Mouse (Mus musculus) limb, embryonic 12.5 days (tissue): ENCODE measurements around the gene Stk38. TPM values are rescaled to one million over a fixed set of nuclear protein-coding genes. Genes with fewer than 3 reads are reported as not detected.
A peak's percentile ranks its signal among the peaks of the same experiment; 100 is the strongest.

Experiments
- ATAC-seq: fragments of 200-750 bp; cut with Nextera tagmentation; 2 replicates; pipeline ENCODE4 v1.8.0; 2017; ENCODE audit warnings: low read depth, moderate TSS enrichment; ENCODE audit not compliant: insufficient number of reproducible peaks, insufficient read depth, low FRiP score, low TSS enrichment
- H3K27ac ChIP-seq: fragments of 300-500 bp; sonication (generic); 2 replicates; pipeline ENCODE4 v1.5.1; 2016; ENCODE audit warnings: mild to moderate bottlenecking, moderate library complexity
- H3K27me3 ChIP-seq: fragments of 300-500 bp; sonication (generic); 2 replicates; pipeline ENCODE4 v1.6.1; 2016; ENCODE audit warnings: mild to moderate bottlenecking, moderate library complexity
- H3K36me3 ChIP-seq: fragments of 300-500 bp; sonication (generic); 2 replicates; pipeline ENCODE4 v1.6.1; 2016; ENCODE audit warnings: mild to moderate bottlenecking, moderate library complexity
- H3K4me1 ChIP-seq: fragments of 300-500 bp; sonication (generic); replicated peaks from 2 replicates; pipeline ENCODE4 v1.6.1; 2016
- H3K4me2 ChIP-seq: fragments of 300-500 bp; sonication (generic); 2 replicates; pipeline ENCODE4 v1.6.1; 2016; ENCODE audit warnings: mild to moderate bottlenecking, moderate library complexity
- H3K4me3 ChIP-seq: fragments of 300-500 bp; sonication (generic); replicated peaks from 2 replicates; pipeline ENCODE4 v1.5.1; 2016; ENCODE audit warnings: mild to moderate bottlenecking
- H3K9ac ChIP-seq: fragments of 300-500 bp; sonication (generic); replicated peaks from 2 replicates; pipeline ENCODE4 v1.6.1; 2016; ENCODE audit warnings: mild to moderate bottlenecking, moderate library complexity
- H3K9me3 ChIP-seq: fragments of 300-500 bp; sonication (generic); 2 replicates; pipeline ENCODE4 v1.6.1; 2016; ENCODE audit warnings: mild to moderate bottlenecking, moderate library complexity
- WGBS: fragments of 180-500 bp; shearing (Covaris S2); methylation state at CpG from one replicate; pipeline ENCODE4 v1.1.7; 2016; 5-methylcytosine and 5-hydroxymethylcytosine counted together
- polyA plus RNA-seq: library from polyadenylated mRNA; unstranded; fragments of >200 nt; fragmentation: Nextera tagmentation; extraction: Ambion mirVana; gene quantifications from 2 replicates; pipeline ENCODE4 v1.2.1, GENCODE M21; 2016

Gene Stk38
- polyA plus RNA-seq, 1 experiment from 2014 or later = 149 TPM

- H3K4me2 ChIP-seq = no peak overlapping the region
- 63% methylated on average over 22 of the region's 22 CpGs for WGBS
- ATAC-seq = no peak
- no peak overlapping the region for H3K4me3 ChIP-seq
- no peaks in the 10 kb centered on the region for H3K9me3 ChIP-seq
- H3K9ac ChIP-seq = no peak overlapping the region
- peaks cover 18% of the 10 kb centered on the region for H3K4me1 ChIP-seq
- H3K36me3 ChIP-seq = no peaks in the 10 kb centered on the region
- H3K27me3 ChIP-seq = peaks cover 3% of the 10 kb centered on the region; the same call in 1 of the 2 replicates
- no peak overlapping the region for H3K27ac ChIP-seq
Observed at GRCm38 (mm10) chr17:29024047-29024892, 16.5 kb upstream of the Stk38 start.

DNA sequence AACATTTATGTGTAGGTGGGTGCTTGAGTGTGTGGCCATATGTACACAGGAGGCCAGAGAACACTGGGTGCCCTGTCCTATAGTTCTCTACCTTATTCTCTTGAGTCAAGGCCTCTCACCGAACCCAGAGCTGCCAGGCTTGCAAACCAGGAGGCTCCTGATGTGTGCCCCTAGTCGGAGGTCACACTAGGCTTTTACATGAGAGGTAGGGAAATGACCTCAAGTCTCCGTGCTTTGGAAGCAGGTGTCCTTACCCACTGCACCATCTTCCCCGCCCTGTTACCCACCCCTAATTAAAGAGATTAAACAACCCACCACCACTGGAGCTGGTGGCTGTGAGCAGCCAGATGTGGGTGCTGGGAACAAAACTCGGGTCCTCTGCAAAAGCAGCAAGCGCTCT is 15.6 kb upstream of the Stk38 start:
- Histone ChIP-seq H3K4me3 (no peak overlapping the region), H3K9me3 (no peaks in the 10 kb centered on the region), H3K4me2 (no peak overlapping the region), H3K27ac (no peak overlapping the region), H3K27me3 (peaks cover 3% of the 10 kb centered on the region; the same call in 1 of the 2 replicates), H3K36me3 (no peaks in the 10 kb centered on the region), H3K9ac (no peak overlapping the region), H3K4me1 (peaks cover 20% of the 10 kb centered on the region)
- 91% methylated on average over 6 of the region's 6 CpGs for WGBS
- ATAC-seq = no peak

DNA sequence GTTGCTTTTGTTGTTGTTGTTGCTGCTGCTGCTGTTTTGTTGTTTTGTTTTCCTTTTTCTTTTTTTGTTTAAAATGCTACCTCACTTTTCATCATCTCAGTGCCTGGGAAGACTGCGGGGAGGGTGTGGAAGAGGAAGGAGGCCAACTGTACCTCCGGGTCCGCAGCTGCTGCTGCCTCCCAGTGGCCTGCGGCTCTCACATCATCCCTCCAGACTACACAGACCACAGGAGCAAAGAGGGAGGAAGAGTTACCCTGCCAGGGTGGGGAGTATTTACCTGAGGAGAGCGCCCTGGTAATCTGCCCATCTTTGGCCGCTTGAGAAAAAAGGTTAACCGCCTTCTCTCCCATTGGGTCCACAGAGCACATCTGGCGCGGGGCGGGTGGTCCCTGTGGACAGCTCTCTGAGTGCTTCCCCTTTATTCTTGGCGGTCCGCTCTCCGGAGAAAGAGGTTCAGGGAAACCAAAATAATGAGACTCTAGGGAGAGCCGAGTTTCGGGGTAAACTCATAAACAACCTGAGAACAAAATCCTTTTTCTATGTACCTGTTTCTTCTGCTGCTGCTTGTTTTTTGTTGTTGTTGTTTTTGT is 14.5 kb upstream of the Stk38 start:
- Histone ChIP-seq H3K36me3 (no peaks in the 10 kb centered on the region), H3K9me3 (no peaks in the 10 kb centered on the region), H3K4me2 (peak overlapping the region; percentile 36), H3K9ac (no peak overlapping the region), H3K4me3 (no peak overlapping the region), H3K4me1 (peaks cover 22% of the 10 kb centered on the region), H3K27me3 (peaks cover 3% of the 10 kb centered on the region; the same call in 1 of the 2 replicates), H3K27ac (no peak overlapping the region)
- no peak for ATAC-seq
- WGBS = 19% methylated on average over 15 of the region's 15 CpGs

DNA sequence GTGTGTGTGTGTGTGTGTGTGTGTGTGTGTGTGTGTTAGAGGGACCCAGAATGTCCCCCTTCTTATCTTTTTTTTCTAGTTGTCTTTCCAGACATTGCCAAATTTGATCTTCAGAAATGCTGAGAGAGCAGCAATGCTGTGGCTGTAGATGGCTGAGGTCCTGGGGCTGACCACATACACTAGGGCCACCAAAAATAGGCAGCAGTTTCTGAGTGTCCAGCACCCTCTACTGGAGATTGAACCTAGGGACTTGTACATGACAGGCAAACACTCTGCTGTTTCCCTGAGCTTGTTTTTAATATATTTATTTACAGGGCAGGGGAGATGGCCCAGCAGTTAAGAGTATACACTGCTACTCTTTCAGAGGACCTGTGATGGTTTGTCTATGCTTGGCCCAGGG is 12.6 kb upstream of the Stk38 start:
- no peak for ATAC-seq
- H3K9ac ChIP-seq = no peak overlapping the region
- peaks cover 13% of the 10 kb centered on the region for H3K4me1 ChIP-seq
- H3K36me3 ChIP-seq = no peaks in the 10 kb centered on the region
- H3K9me3 ChIP-seq = no peaks in the 10 kb centered on the region
- H3K4me3 ChIP-seq = no peak overlapping the region
- no peak overlapping the region for H3K27ac ChIP-seq
- H3K4me2 ChIP-seq = no peak overlapping the region
- peaks cover 3% of the 10 kb centered on the region; the same call in 1 of the 2 replicates for H3K27me3 ChIP-seq

DNA sequence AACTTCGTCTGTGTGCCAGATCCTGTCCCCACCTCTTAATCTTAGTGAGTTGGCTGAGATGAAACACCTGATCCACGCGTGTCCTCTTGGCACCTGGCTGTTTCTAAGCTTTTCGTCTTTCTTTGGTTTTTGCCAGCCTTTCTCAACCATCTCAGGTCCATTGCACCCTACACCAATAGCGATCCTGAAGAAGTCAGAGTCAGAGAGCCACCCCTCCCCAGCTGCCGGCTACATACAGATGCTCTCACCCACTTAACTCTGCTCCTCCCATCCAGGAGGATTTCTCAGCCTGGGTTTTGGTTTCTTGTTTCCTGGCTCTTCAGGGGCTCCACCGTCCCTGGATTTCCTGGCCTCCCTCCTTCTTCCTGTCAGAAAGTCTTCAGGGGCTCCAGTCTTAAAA is 11.6 kb upstream of the Stk38 start:
- H3K9ac ChIP-seq = no peak overlapping the region
- no peak overlapping the region for H3K27ac ChIP-seq
- H3K36me3 ChIP-seq = no peaks in the 10 kb centered on the region
- ATAC-seq = no peak
- H3K4me3 ChIP-seq = no peak overlapping the region
- no peak overlapping the region for H3K4me2 ChIP-seq
- H3K27me3 ChIP-seq = peaks cover under 1% of the 10 kb centered on the region; the same call in 1 of the 2 replicates
- 69% methylated on average over 7 of the region's 7 CpGs for WGBS
- no peaks in the 10 kb centered on the region for H3K9me3 ChIP-seq
- peaks cover 3% of the 10 kb centered on the region for H3K4me1 ChIP-seq

GRCm38 (mm10) chr17:29018292-29018984 is 10.6 kb upstream of the Stk38 start:
- H3K4me2 ChIP-seq = no peak overlapping the region
- no peak overlapping the region for H3K4me3 ChIP-seq
- H3K9me3 ChIP-seq = no peaks in the 10 kb centered on the region
- no peak for ATAC-seq
- H3K27ac ChIP-seq = no peak overlapping the region
- WGBS = 41% methylated on average over 11 of the region's 11 CpGs
- no peak overlapping the region for H3K9ac ChIP-seq
- peaks cover 3% of the 10 kb centered on the region for H3K4me1 ChIP-seq
- H3K36me3 ChIP-seq = no peaks in the 10 kb centered on the region
- H3K27me3 ChIP-seq = no peaks in the 10 kb centered on the region

- WGBS = 87% methylated on average over 4 of the region's 4 CpGs
- Histone ChIP-seq H3K4me1 (peaks cover 3% of the 10 kb centered on the region), H3K9ac (no peak overlapping the region), H3K27me3 (no peaks in the 10 kb centered on the region), H3K27ac (no peak overlapping the region), H3K4me3 (no peak overlapping the region), H3K9me3 (no peaks in the 10 kb centered on the region), H3K36me3 (no peaks in the 10 kb centered on the region), H3K4me2 (no peak overlapping the region)
- ATAC-seq = no peak
Observed at GRCm38 (mm10) chr17:29016705-29017104, 8.9 kb upstream of the Stk38 start.

DNA sequence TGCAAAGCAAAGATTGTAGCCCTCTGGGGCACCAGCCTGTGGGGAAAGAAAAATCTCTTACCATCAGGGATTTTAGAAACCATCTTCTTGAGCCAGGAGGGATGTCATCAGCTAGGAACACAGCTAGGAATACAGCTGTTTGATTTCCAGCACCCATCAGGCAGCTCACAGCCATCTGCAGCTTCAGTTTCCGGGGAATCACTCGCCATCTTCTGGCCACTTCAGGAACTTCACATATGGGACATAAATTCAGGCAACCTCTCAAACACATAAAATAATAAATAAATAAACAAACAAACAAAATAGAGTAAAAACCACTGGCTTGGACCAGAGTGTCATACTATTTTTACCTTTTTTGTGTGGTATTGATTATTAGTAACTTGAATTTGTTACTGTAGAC is 7.8 kb upstream of the Stk38 start:
- Histone ChIP-seq H3K27ac (no peak overlapping the region), H3K27me3 (no peaks in the 10 kb centered on the region), H3K4me2 (no peak overlapping the region), H3K36me3 (no peaks in the 10 kb centered on the region), H3K4me3 (no peak overlapping the region), H3K4me1 (peaks cover 3% of the 10 kb centered on the region), H3K9me3 (no peaks in the 10 kb centered on the region), H3K9ac (no peak overlapping the region)
- WGBS = 31% methylated on average over 2 of the region's 2 CpGs
- no peak for ATAC-seq

- H3K27ac ChIP-seq = no peak overlapping the region
Observed at GRCm38 (mm10) chr17:29014235-29014634, 6.4 kb upstream of the Stk38 start.

DNA sequence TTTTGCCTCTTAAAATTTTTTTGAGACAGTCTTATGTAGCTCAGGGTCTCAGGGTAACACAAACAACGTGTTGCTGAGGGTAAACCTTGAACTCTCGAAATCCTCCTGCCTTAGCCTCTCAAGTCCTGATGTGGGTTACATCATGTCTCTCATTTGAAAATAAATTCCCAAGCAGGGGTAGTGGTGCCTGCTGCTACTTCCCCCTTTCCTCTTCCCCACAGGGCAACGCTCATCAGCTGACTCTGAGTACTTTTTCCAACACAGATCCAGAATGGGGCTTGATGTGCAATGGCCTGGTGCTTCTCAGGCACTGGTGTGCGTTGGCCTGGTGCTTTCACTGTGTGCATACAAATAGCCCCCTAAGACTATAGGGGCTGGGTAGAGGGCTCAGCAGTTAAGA is 1.4 kb upstream of the Stk38 start:
- Histone ChIP-seq H3K27me3 (no peaks in the 10 kb centered on the region), H3K36me3 (peaks cover 6% of the 10 kb centered on the region; the same call in 1 of the 2 replicates), H3K27ac (no peak overlapping the region), H3K4me1 (peaks cover 15% of the 10 kb centered on the region), H3K4me3 (no peak overlapping the region), H3K4me2 (no peak overlapping the region), H3K9me3 (no peaks in the 10 kb centered on the region), H3K9ac (no peak overlapping the region)
- ATAC-seq = no peak
- 83% methylated on average over 4 of the region's 4 CpGs for WGBS

More at GRCm38 (mm10) chr17:29014235-29014634, 6.4 kb upstream of the Stk38 start:
- no peaks in the 10 kb centered on the region for H3K9me3 ChIP-seq
- H3K4me1 ChIP-seq = peaks cover 3% of the 10 kb centered on the region; the same call in 1 of the 2 replicates
- no peak overlapping the region for H3K4me3 ChIP-seq
- H3K9ac ChIP-seq = no peak overlapping the region
- H3K27me3 ChIP-seq = no peaks in the 10 kb centered on the region
- no peak for ATAC-seq
- no peak overlapping the region for H3K4me2 ChIP-seq
- H3K36me3 ChIP-seq = no peaks in the 10 kb centered on the region

GRCm38 (mm10) chr17:29008326-29008650 is 493 bp upstream of the Stk38 start:
- H3K27me3 ChIP-seq = no peaks in the 10 kb centered on the region
- peaks cover 15% of the 10 kb centered on the region for H3K4me1 ChIP-seq
- WGBS = 18% methylated on average over 8 of the region's 8 CpGs
- H3K27ac ChIP-seq = peak overlapping the region; percentile 86
- peak overlapping the region; percentile 83 for H3K4me2 ChIP-seq
- peak overlapping the region; percentile 95 for H3K9ac ChIP-seq
- H3K9me3 ChIP-seq = no peaks in the 10 kb centered on the region
- peaks cover 6% of the 10 kb centered on the region; the same call in 1 of the 2 replicates for H3K36me3 ChIP-seq
- peak overlapping the region; percentile 97 for H3K4me3 ChIP-seq
- ATAC-seq = no peak
